Mouse (Mus musculus): ENCODE measurements around the gene Mdk.

GRCm38 (mm10) chr2:91942356-91942755, 10.3 kb upstream of the Mdk start:
- TF ChIP-seq CTCF (IDR thresholded peaks at IDR 0.05; ENCODE audit: low read depth) (peak; percentile 65), EP300 (IDR thresholded peaks at IDR 0.05; ENCODE audit: low read depth) (no peak)
